Mouse (Mus musculus) neural tube, embryonic 14.5 days (tissue): Measurements from ENCODE around the gene Ccdc85c. TPM values are rescaled to one million over a fixed set of nuclear protein-coding genes. Genes with fewer than 3 reads are reported as not detected.

Source experiments
- ATAC-seq: fragments of 200-750 bp; cut with Nextera tagmentation; 2 replicates; pipeline ENCODE4 v1.8.0; 2017; ENCODE audit warnings: low read depth, mild to moderate bottlenecking, moderate TSS enrichment, moderate library complexity
- H3K27ac ChIP-seq: fragments of 300-500 bp; sonication (generic); 2 replicates; pipeline ENCODE4 v1.5.1; 2014; ENCODE audit warnings: low read depth, mild to moderate bottlenecking, control low read depth, low read length, moderate library complexity, mixed read lengths
- H3K27me3 ChIP-seq: fragments of 300-500 bp; sonication (generic); 2 replicates; pipeline ENCODE4 v1.6.1; 2014; ENCODE audit warnings: low read length; ENCODE audit not compliant: control insufficient read depth, insufficient read depth
- H3K36me3 ChIP-seq: fragments of 300-500 bp; sonication (generic); 2 replicates; pipeline ENCODE4 v1.6.1; 2014; ENCODE audit warnings: low read length, mixed read lengths; ENCODE audit not compliant: control insufficient read depth, insufficient read depth
- H3K4me1 ChIP-seq: fragments of 300-500 bp; sonication (generic); 2 replicates; pipeline ENCODE4 v1.6.1; 2014; ENCODE audit warnings: low read length; ENCODE audit not compliant: control insufficient read depth, insufficient read depth
- H3K4me2 ChIP-seq: fragments of 300-500 bp; sonication (generic); 2 replicates; pipeline ENCODE4 v1.6.1; 2014; ENCODE audit warnings: mild to moderate bottlenecking, low read depth, low read length, control low read depth
- H3K4me3 ChIP-seq: fragments of 300-500 bp; sonication (generic); 2 replicates; pipeline ENCODE4 v1.5.1; 2014; ENCODE audit warnings: low read depth, low read length, control low read depth, mixed read lengths
- H3K9ac ChIP-seq: fragments of 300-500 bp; sonication (generic); replicated peaks from 2 replicates; pipeline ENCODE4 v1.6.1; 2014; ENCODE audit warnings: low read depth, mild to moderate bottlenecking, control low read depth, low read length, mixed read lengths
- H3K9me3 ChIP-seq: fragments of 300-500 bp; sonication (generic); 2 replicates; pipeline ENCODE4 v1.6.1; 2016; ENCODE audit warnings: low read length; ENCODE audit not compliant: control insufficient read depth
- WGBS: fragments of 180-500 bp; shearing (Covaris S2); extraction: QIAGEN DNeasy Blood & Tissue Kit; methylation state at CpG from one replicate; pipeline ENCODE4 v1.1.7; 2014; 5-methylcytosine and 5-hydroxymethylcytosine counted together
- polyA plus RNA-seq: library from polyadenylated mRNA; unstranded; fragments of >200 nt; fragmentation: Nextera tagmentation; extraction: Ambion mirVana; gene quantifications from 2 replicates; pipeline ENCODE4 v1.2.1, GENCODE M21; 2014

The Ccdc85c gene
- polyA plus RNA-seq, 1 experiment from 2014 or later = 17.3 TPM

DNA sequence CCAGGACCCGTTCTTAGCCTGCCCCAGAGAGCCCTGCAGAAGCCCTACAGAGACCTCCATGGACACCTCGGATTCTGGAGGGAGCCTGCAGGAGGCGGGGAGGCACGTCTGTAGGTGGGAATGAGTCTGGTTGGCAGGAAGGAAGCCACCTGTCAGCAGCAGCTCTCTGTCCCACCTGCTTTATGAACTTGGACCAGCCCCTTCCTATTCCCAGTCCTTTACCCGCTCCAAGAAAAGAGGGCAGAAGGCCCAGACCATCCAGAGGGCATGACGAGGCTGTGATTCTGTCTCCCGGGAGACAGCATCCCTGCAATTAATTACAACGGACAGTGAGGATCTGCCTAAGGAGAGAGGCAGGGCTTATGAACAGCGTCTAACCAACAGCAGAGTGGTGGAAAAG, 43.3 kb downstream of the Ccdc85c start:
- 26% methylated on average over 9 of the region's 9 CpGs for WGBS
- Histone ChIP-seq H3K4me2 (no peak overlapping the region), H3K4me3 (no peak overlapping the region), H3K27ac (no peak overlapping the region), H3K4me1 (peaks cover 13% of the 10 kb centered on the region), H3K9ac (no peak overlapping the region), H3K36me3 (no peaks in the 10 kb centered on the region), H3K9me3 (no peaks in the 10 kb centered on the region), H3K27me3 (no peaks in the 10 kb centered on the region)
- ATAC-seq = no peak

- Histone ChIP-seq H3K4me1 (peaks cover 17% of the 10 kb centered on the region), H3K4me2 (no peak overlapping the region), H3K27me3 (no peaks in the 10 kb centered on the region), H3K4me3 (no peak overlapping the region), H3K36me3 (no peaks in the 10 kb centered on the region), H3K9ac (no peak overlapping the region), H3K27ac (no peak overlapping the region), H3K9me3 (no peaks in the 10 kb centered on the region)
- no peak for ATAC-seq
- WGBS = 59% methylated on average over 15 of the region's 18 CpGs
These were observed 44.1 kb downstream of the Ccdc85c start for GRCm38 (mm10) chr12:108230821-108231794.

GRCm38 (mm10) chr12:108230077-108230476, 45.1 kb downstream of the Ccdc85c start:
- H3K9me3 ChIP-seq = no peaks in the 10 kb centered on the region
- peaks cover 11% of the 10 kb centered on the region for H3K4me1 ChIP-seq
- H3K27me3 ChIP-seq = no peaks in the 10 kb centered on the region
- no peak overlapping the region for H3K4me2 ChIP-seq
- no peak overlapping the region for H3K4me3 ChIP-seq
- no peak overlapping the region for H3K9ac ChIP-seq
- no peaks in the 10 kb centered on the region for H3K36me3 ChIP-seq
- ATAC-seq = no peak
- 71% methylated on average over 12 of the region's 12 CpGs for WGBS
- no peak overlapping the region for H3K27ac ChIP-seq

DNA sequence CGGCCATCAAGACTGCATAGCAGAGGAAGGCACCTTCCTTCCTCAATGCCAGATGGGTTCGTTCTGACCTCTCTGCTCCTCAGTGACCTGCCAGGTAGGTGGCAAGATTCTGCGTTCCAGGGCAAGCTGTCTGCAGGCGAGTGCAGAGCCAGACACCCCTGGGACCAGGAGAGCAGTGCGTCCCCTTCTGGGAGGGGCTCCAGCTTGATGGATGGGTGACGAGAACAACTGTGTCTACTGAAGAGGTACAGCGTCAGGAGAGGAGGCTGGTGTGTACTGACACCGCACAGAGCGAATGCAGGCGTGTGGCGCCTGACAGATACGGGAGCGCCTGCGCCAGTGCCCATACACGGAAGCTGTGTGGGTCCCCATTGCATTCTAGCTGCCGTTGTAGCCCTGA, 47.7 kb downstream of the Ccdc85c start:
- peaks cover 17% of the 10 kb centered on the region for H3K4me1 ChIP-seq
- no peak overlapping the region for H3K9ac ChIP-seq
- no peak overlapping the region for H3K4me3 ChIP-seq
- no peak for ATAC-seq
- H3K27me3 ChIP-seq = no peaks in the 10 kb centered on the region
- 71% methylated on average over 16 of the region's 16 CpGs for WGBS
- H3K9me3 ChIP-seq = no peaks in the 10 kb centered on the region
- no peak overlapping the region for H3K27ac ChIP-seq
- no peak overlapping the region for H3K4me2 ChIP-seq
- no peaks in the 10 kb centered on the region for H3K36me3 ChIP-seq

GRCm38 (mm10) chr12:108226941-108227340, 48.3 kb downstream of the Ccdc85c start:
- Histone ChIP-seq H3K9ac (no peak overlapping the region), H3K36me3 (no peaks in the 10 kb centered on the region), H3K9me3 (no peaks in the 10 kb centered on the region), H3K27ac (no peak overlapping the region), H3K4me3 (no peak overlapping the region), H3K27me3 (no peaks in the 10 kb centered on the region), H3K4me2 (no peak overlapping the region), H3K4me1 (peaks cover 16% of the 10 kb centered on the region)
- ATAC-seq = no peak
- 85% methylated on average over 12 of the region's 12 CpGs for WGBS

DNA sequence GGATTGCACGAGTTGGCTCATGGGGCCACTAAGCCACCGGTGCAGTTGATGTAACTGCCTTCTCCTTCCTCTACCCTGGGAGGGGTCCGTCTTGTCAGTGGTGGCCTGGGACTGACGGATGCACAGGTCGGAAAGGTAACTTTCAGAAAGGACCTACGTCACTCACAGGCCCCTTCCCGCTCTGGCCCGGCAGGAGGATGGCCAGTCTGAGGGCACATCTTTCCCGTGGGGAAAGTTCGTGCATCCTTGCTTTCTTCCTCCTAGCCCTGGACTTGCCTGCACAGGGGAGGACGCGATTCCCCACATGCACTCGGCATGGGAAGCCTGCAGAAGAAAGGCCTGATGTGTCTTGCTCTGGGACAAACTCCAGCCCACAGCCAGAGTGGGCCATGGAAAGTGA, 49.0 kb downstream of the Ccdc85c start:
- H3K36me3 ChIP-seq = no peaks in the 10 kb centered on the region
- WGBS = 79% methylated on average over 13 of the region's 13 CpGs
- H3K9ac ChIP-seq = no peak overlapping the region
- no peak overlapping the region for H3K4me2 ChIP-seq
- H3K27ac ChIP-seq = no peak overlapping the region
- no peaks in the 10 kb centered on the region for H3K27me3 ChIP-seq
- H3K9me3 ChIP-seq = no peaks in the 10 kb centered on the region
- no peak for ATAC-seq
- H3K4me1 ChIP-seq = peaks cover 16% of the 10 kb centered on the region
- H3K4me3 ChIP-seq = no peak overlapping the region

DNA sequence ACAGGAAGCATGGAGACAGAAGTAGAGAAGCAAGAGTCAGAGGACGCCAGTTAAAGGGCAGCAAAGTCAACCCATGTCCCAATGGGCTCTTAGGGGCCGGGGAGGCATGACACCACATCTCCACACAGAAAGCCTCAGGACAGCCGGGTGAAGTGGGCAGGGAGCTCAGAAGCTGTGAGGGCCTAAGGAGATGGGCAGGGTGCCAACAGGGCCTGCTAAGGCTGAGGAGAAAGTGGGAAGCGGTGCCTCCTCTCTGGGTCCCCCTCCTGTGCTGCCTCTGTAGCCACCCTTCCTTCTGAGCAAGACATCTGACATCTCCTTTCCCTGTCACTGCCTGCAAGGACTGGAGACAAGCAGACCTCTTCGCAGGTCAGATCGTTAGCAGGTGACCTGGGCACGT, 49.4 kb downstream of the Ccdc85c start:
- no peak overlapping the region for H3K4me2 ChIP-seq
- 61% methylated on average over 7 of the region's 7 CpGs for WGBS
- ATAC-seq = no peak
- no peaks in the 10 kb centered on the region for H3K36me3 ChIP-seq
- no peak overlapping the region for H3K4me3 ChIP-seq
- H3K9me3 ChIP-seq = no peaks in the 10 kb centered on the region
- no peaks in the 10 kb centered on the region for H3K27me3 ChIP-seq
- no peak overlapping the region for H3K27ac ChIP-seq
- H3K9ac ChIP-seq = no peak overlapping the region
- H3K4me1 ChIP-seq = peaks cover 20% of the 10 kb centered on the region

DNA sequence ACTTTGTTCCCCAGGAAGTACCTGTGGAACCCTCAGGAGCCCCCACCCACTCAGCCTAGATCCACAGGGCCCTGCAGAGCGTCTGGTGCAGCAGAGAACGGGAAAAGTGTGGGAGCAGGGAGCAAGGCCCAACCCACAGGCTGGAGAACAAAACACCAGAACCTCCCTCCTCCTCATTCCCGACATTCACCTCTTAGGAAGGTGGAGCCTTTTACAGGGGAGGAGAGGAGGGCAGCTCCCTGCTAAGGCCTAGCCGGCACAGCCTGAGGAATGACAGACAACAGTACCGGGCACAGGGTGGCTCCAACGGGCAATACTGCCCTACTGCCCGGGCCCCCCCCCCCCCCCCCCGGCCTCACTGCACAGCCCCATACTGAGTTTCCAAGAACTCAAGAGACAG, 51.9 kb downstream of the Ccdc85c start:
- no peaks in the 10 kb centered on the region for H3K36me3 ChIP-seq
- H3K4me1 ChIP-seq = peaks cover 43% of the 10 kb centered on the region
- H3K27ac ChIP-seq = no peak overlapping the region
- no peak for ATAC-seq
- no peak overlapping the region for H3K9ac ChIP-seq
- 27% methylated on average over 8 of the region's 8 CpGs for WGBS
- no peaks in the 10 kb centered on the region for H3K27me3 ChIP-seq
- H3K4me2 ChIP-seq = no peak overlapping the region
- no peak overlapping the region for H3K4me3 ChIP-seq
- H3K9me3 ChIP-seq = no peaks in the 10 kb centered on the region

DNA sequence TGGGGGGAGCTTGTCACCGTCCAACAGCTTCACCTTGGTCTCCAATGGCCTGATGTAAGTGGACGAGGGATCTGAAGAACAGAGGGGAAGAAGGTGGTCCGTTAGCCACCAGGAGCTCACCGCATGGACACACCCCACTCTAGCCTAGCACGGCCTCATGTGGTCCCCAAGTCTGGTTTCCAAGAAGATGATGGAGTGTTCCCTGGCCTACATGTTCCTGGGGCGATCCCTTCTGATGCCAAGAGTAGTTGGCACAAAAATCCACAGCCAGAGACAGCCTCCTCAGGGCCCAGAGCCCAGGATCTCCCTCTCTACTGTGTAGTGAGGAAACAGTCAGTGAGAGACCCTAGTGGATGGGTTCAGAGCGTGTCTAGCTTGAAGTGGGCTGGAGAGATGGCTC, 53.5 kb downstream of the Ccdc85c start:
- Histone ChIP-seq H3K9ac (no peak overlapping the region), H3K27ac (peak overlapping the region; percentile 87; the same call in 1 of the 2 replicates)
- 87% methylated on average over 7 of the region's 7 CpGs for WGBS

More for the DNA sequence above, 53.5 kb downstream of the Ccdc85c start:
- no peak overlapping the region for H3K4me3 ChIP-seq
- H3K4me2 ChIP-seq = no peak overlapping the region
- H3K9me3 ChIP-seq = no peaks in the 10 kb centered on the region
- no peaks in the 10 kb centered on the region for H3K27me3 ChIP-seq
- no peaks in the 10 kb centered on the region for H3K36me3 ChIP-seq
- ATAC-seq = no peak
- peaks cover 55% of the 10 kb centered on the region for H3K4me1 ChIP-seq
